Mouse (Mus musculus): ENCODE measurements around the gene Kif24. TPM values are rescaled to one million over a fixed set of nuclear protein-coding genes. Genes with fewer than 3 reads are reported as not detected.

Gene Kif24
- polyA plus RNA-seq, 2 experiments: 4.6 to 7.0 TPM

- no peak for TF ChIP-seq POLR2A (IDR thresholded peaks at IDR 0.05; ENCODE audit: borderline replicate concordance, extremely low read depth, insufficient read depth, insufficient read length)
- DNase-seq (ENCODE audit: low spot score): peak; percentile 4
These were observed 115.5 kb downstream of the Kif24 start for GRCm38 (mm10) chr4:41349199-41349591.

GRCm38 (mm10) chr4:41348584-41349198 lies 116.0 kb downstream of the Kif24 start, which contains the start of gene Ubap1:
TSS of gene Ubap1 (plus strand) at chr4:41348996.
- Histone ChIP-seq H3K4me2 (replicated peaks; ENCODE audit: low read depth, low read length, severe bottlenecking) (peak within 1 kb of the TSS; percentile 58), H3K4me3 (replicated peaks; ENCODE audit: low read length) (peak within 1 kb of the TSS; percentile 78), H3K9me3 (ENCODE audit: control insufficient read depth, low read length) (no peaks in the 10 kb centered on the region), H3K27me3 (ENCODE audit: control insufficient read depth, insufficient read depth, low read length) (no peaks in the 10 kb centered on the region), H3K9ac (ENCODE audit: low read depth, low read length, severe bottlenecking) (peak within 1 kb of the TSS; percentile 77), H3K27ac (replicated peaks; ENCODE audit: low read depth, low read length) (peak within 1 kb of the TSS; percentile 85), H3K4me1 (ENCODE audit: control insufficient read depth, insufficient read depth, low read length) (peaks cover 5% of the 10 kb centered on the region; the same call in 1 of the 2 replicates), H3K36me3 (ENCODE audit: control insufficient read depth, insufficient read depth, low read length) (peaks cover 5% of the 10 kb centered on the region)
- DNase-seq (ENCODE audit: low spot score) (peak; percentile 97), ATAC-seq (ENCODE audit: low FRiP score, low read depth) (peak; percentile 98)
- WGBS: under 1% methylated on average over 30 of the region's 31 CpGs
- TF ChIP-seq POLR2A (IDR thresholded peaks at IDR 0.05; ENCODE audit: borderline replicate concordance, extremely low read depth, insufficient read depth, insufficient read length): peak; percentile 40; the same call in 1 of the 2 replicates

More at GRCm38 (mm10) chr4:41349199-41349591, 115.5 kb downstream of the Kif24 start:
- Histone ChIP-seq H3K9ac (ENCODE audit: low read depth, low read length, severe bottlenecking) (peak overlapping the region; percentile 77), H3K27me3 (ENCODE audit: control insufficient read depth, insufficient read depth, low read length) (no peaks in the 10 kb centered on the region), H3K36me3 (ENCODE audit: control insufficient read depth, insufficient read depth, low read length) (peaks cover 5% of the 10 kb centered on the region), H3K4me3 (replicated peaks; ENCODE audit: low read length) (peak overlapping the region; percentile 78), H3K27ac (replicated peaks; ENCODE audit: low read depth, low read length) (peak overlapping the region; percentile 85), H3K4me1 (ENCODE audit: control insufficient read depth, insufficient read depth, low read length) (peaks cover 5% of the 10 kb centered on the region; the same call in 1 of the 2 replicates), H3K4me2 (replicated peaks; ENCODE audit: low read depth, low read length, severe bottlenecking) (peak overlapping the region; percentile 58), H3K9me3 (ENCODE audit: control insufficient read depth, low read length) (no peaks in the 10 kb centered on the region)
- WGBS: under 1% methylated on average over 28 of the region's 28 CpGs
- ATAC-seq (ENCODE audit: low FRiP score, low read depth): peak; percentile 71

GRCm38 (mm10) chr4:41347839-41348238 lies 116.8 kb downstream of the Kif24 start:
- H3K4me3 ChIP-seq (replicated peaks; ENCODE audit: low read length): peak overlapping the region; percentile 78; the same call in 1 of the 2 replicates
- peaks cover 5% of the 10 kb centered on the region for H3K36me3 ChIP-seq (ENCODE audit: control insufficient read depth, insufficient read depth, low read length)
- peak overlapping the region; percentile 44; the same call in 1 of the 2 replicates for H3K4me2 ChIP-seq (replicated peaks; ENCODE audit: low read depth, low read length, severe bottlenecking)
- ATAC-seq (ENCODE audit: low FRiP score, low read depth) (no peak), DNase-seq (ENCODE audit: low spot score) (no peak)
- 53% methylated on average over 4 of the region's 5 CpGs for WGBS
- TF ChIP-seq POLR2A (IDR thresholded peaks at IDR 0.05; ENCODE audit: borderline replicate concordance, extremely low read depth, insufficient read depth, insufficient read length): no peak
- peaks cover 5% of the 10 kb centered on the region; the same call in 1 of the 2 replicates for H3K4me1 ChIP-seq (ENCODE audit: control insufficient read depth, insufficient read depth, low read length)
- H3K9me3 ChIP-seq (ENCODE audit: control insufficient read depth, low read length): no peaks in the 10 kb centered on the region
- H3K9ac ChIP-seq (ENCODE audit: low read depth, low read length, severe bottlenecking): no peak overlapping the region
- H3K27ac ChIP-seq (replicated peaks; ENCODE audit: low read depth, low read length): no peak overlapping the region
- H3K27me3 ChIP-seq (ENCODE audit: control insufficient read depth, insufficient read depth, low read length): no peaks in the 10 kb centered on the region

- no peak for DNase-seq (ENCODE audit: low spot score)
- WGBS: 66% methylated on average over 2 of the region's 2 CpGs
These were observed 118.7 kb downstream of the Kif24 start for GRCm38 (mm10) chr4:41346011-41346410.

GRCm38 (mm10) chr4:41340912-41341550 lies 123.7 kb downstream of the Kif24 start:
- H3K4me3 ChIP-seq (replicated peaks; ENCODE audit: low read length): no peak overlapping the region
- WGBS: 79% methylated on average over 11 of the region's 11 CpGs
- H3K4me1 ChIP-seq (ENCODE audit: control insufficient read depth, insufficient read depth, low read length): no peaks in the 10 kb centered on the region
- no peak for TF ChIP-seq POLR2A (IDR thresholded peaks at IDR 0.05; ENCODE audit: borderline replicate concordance, extremely low read depth, insufficient read depth, insufficient read length)
- H3K27ac ChIP-seq (replicated peaks; ENCODE audit: low read depth, low read length): no peak overlapping the region
- H3K36me3 ChIP-seq (ENCODE audit: control insufficient read depth, insufficient read depth, low read length): no peaks in the 10 kb centered on the region
- DNase-seq (ENCODE audit: low spot score) (no peak), ATAC-seq (ENCODE audit: low FRiP score, low read depth) (no peak)
- no peaks in the 10 kb centered on the region for H3K27me3 ChIP-seq (ENCODE audit: control insufficient read depth, insufficient read depth, low read length)
- H3K9me3 ChIP-seq (ENCODE audit: control insufficient read depth, low read length): no peaks in the 10 kb centered on the region
- no peak overlapping the region for H3K9ac ChIP-seq (ENCODE audit: low read depth, low read length, severe bottlenecking)
- no peak overlapping the region for H3K4me2 ChIP-seq (replicated peaks; ENCODE audit: low read depth, low read length, severe bottlenecking)

More at GRCm38 (mm10) chr4:41346011-41346410, 118.7 kb downstream of the Kif24 start:
- Histone ChIP-seq H3K9ac (ENCODE audit: low read depth, low read length, severe bottlenecking) (no peak overlapping the region), H3K27ac (replicated peaks; ENCODE audit: low read depth, low read length) (no peak overlapping the region), H3K27me3 (ENCODE audit: control insufficient read depth, insufficient read depth, low read length) (no peaks in the 10 kb centered on the region), H3K36me3 (ENCODE audit: control insufficient read depth, insufficient read depth, low read length) (no peaks in the 10 kb centered on the region), H3K4me2 (replicated peaks; ENCODE audit: low read depth, low read length, severe bottlenecking) (no peak overlapping the region), H3K9me3 (ENCODE audit: control insufficient read depth, low read length) (no peaks in the 10 kb centered on the region), H3K4me1 (ENCODE audit: control insufficient read depth, insufficient read depth, low read length) (peaks cover 5% of the 10 kb centered on the region; the same call in 1 of the 2 replicates), H3K4me3 (replicated peaks; ENCODE audit: low read length) (no peak overlapping the region)
- ATAC-seq (ENCODE audit: low FRiP score, low read depth): no peak
- TF ChIP-seq POLR2A (IDR thresholded peaks at IDR 0.05; ENCODE audit: borderline replicate concordance, extremely low read depth, insufficient read depth, insufficient read length): no peak

Other genes starting within 250 kb of the Kif24 start
- 71.3 and 99.1 TPM in 2 replicates for gene Ubap2, start 189.7 kb downstream of the Kif24 start, polyA plus RNA-seq (2012; rRNA removed)
- gene Ubap2, start 189.7 kb downstream of the Kif24 start, polyA plus RNA-seq (2014; fragmentation: Nextera tagmentation; extraction: Ambion mirVana): 57.5 and 61.2 TPM in 2 replicates
- 35.4 and 41.0 TPM in 2 replicates for gene Dcaf12, start 150.0 kb downstream of the Kif24 start, polyA plus RNA-seq (2012; rRNA removed)
- 42.4 and 43.4 TPM in 2 replicates for gene Dcaf12, start 150.0 kb downstream of the Kif24 start, polyA plus RNA-seq (2014; fragmentation: Nextera tagmentation; extraction: Ambion mirVana)
- 34.9 and 48.3 TPM in 2 replicates for gene Ubap1, start 115.9 kb downstream of the Kif24 start, polyA plus RNA-seq (2012; rRNA removed)
- gene Ubap1, start 115.9 kb downstream of the Kif24 start, polyA plus RNA-seq (2014; fragmentation: Nextera tagmentation; extraction: Ambion mirVana): 48.9 and 51.4 TPM in 2 replicates
- 19.1 and 32.6 TPM in 2 replicates for gene Nudt2, start 264 bp upstream of the Kif24 start, polyA plus RNA-seq (2012; rRNA removed)
- gene Nudt2, start 264 bp upstream of the Kif24 start, polyA plus RNA-seq (2014; fragmentation: Nextera tagmentation; extraction: Ambion mirVana): 47.7 and 52.8 TPM in 2 replicates
- 5.4 and 5.5 TPM in 2 replicates for gene AI464131, start 38.2 kb upstream of the Kif24 start, polyA plus RNA-seq (2012; rRNA removed)
- gene AI464131, start 38.2 kb upstream of the Kif24 start, polyA plus RNA-seq (2014; fragmentation: Nextera tagmentation; extraction: Ambion mirVana): 4.7 and 5.9 TPM in 2 replicates
- 0.76 and 0.78 TPM in 2 replicates for gene 1110017D15Rik, start 52.4 kb upstream of the Kif24 start, polyA plus RNA-seq (2012; rRNA removed)
- 0.44 and 0.50 TPM in 2 replicates for gene 1110017D15Rik, start 52.4 kb upstream of the Kif24 start, polyA plus RNA-seq (2014; fragmentation: Nextera tagmentation; extraction: Ambion mirVana)
- 13.7 and 19.5 TPM in 2 replicates for gene Fam219a, start 104.7 kb upstream of the Kif24 start, polyA plus RNA-seq (2012; rRNA removed)
- gene Fam219a, start 104.7 kb upstream of the Kif24 start, polyA plus RNA-seq (2014; fragmentation: Nextera tagmentation; extraction: Ambion mirVana): 2.4 and 2.6 TPM in 2 replicates
- gene Dnaic1, start 104.9 kb upstream of the Kif24 start, polyA plus RNA-seq (2012; rRNA removed): 0.78 and 0.99 TPM in 2 replicates
- 0.67 TPM in 1 of 2 replicates, not detected in the other for gene Dnaic1, start 104.9 kb upstream of the Kif24 start, polyA plus RNA-seq (2014; fragmentation: Nextera tagmentation; extraction: Ambion mirVana)
- 15.6 and 22.3 TPM in 2 replicates for gene Enho, start 175.4 kb upstream of the Kif24 start, polyA plus RNA-seq (2012; rRNA removed)
- 12.5 and 13.1 TPM in 2 replicates for gene Enho, start 175.4 kb upstream of the Kif24 start, polyA plus RNA-seq (2014; fragmentation: Nextera tagmentation; extraction: Ambion mirVana)
- 34.2 and 43.6 TPM in 2 replicates for gene Cntfr, start 232.2 kb upstream of the Kif24 start, polyA plus RNA-seq (2012; rRNA removed)
- 5.3 and 5.4 TPM in 2 replicates for gene Cntfr, start 232.2 kb upstream of the Kif24 start, polyA plus RNA-seq (2014; fragmentation: Nextera tagmentation; extraction: Ambion mirVana)
- 247 and 316 TPM in 2 replicates for gene Il11ra1, start 235.1 kb upstream of the Kif24 start, polyA plus RNA-seq (2012; rRNA removed)
- 384 and 431 TPM in 2 replicates for gene Il11ra1, start 235.1 kb upstream of the Kif24 start, polyA plus RNA-seq (2014; fragmentation: Nextera tagmentation; extraction: Ambion mirVana)
- gene Rpp25l, start 248.6 kb upstream of the Kif24 start, polyA plus RNA-seq (2012; rRNA removed): 59.3 and 67.5 TPM in 2 replicates
- gene Rpp25l, start 248.6 kb upstream of the Kif24 start, polyA plus RNA-seq (2014; fragmentation: Nextera tagmentation; extraction: Ambion mirVana): 69.8 and 76.2 TPM in 2 replicates